Mouse (Mus musculus) spleen, adult 2 months (tissue): ENCODE data around the gene Megf9.

Source experiments
- CTCF ChIP-seq: fragments of 200-500 bp; IDR thresholded peaks from 2 replicates; pipeline ENCODE4 v1.5.1; 2011; ENCODE audit warnings: mild to moderate bottlenecking, inconsistent platforms; ENCODE audit not compliant: insufficient read depth, insufficient read length, insufficient replicate concordance; ENCODE audit errors: extremely low read depth
- POLR2A ChIP-seq: fragments of 200-500 bp; IDR thresholded peaks from 2 replicates; pipeline ENCODE4 v1.6.1; 2011; ENCODE audit warnings: low read depth, low read length, inconsistent platforms

DNA sequence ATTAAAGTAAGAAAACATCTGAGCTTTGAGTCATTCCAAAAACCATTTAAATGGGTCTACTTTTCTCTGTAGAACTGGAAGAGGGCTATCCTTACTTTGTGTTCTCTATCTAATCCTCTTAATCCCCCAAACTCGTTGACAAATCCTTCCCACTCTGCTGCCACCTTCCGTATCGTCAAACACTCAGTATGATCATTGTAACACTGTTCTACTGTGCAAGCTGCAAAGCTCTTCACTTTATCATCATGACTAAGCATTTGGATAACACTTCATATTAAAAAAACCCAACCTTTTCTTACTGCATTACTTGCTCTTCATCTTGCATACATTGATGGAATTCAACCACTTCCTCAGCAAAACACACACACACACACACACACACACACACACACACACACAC, 28.8 kb downstream of the Megf9 start:
- TF ChIP-seq CTCF (no peak), POLR2A (no peak)
